Mouse (Mus musculus): Measurements from ENCODE around the gene Ndufs2. TPM values are rescaled to one million over a fixed set of nuclear protein-coding genes. Genes with fewer than 3 reads are reported as not detected.

Gene Ndufs2
- total and polyA plus RNA-seq, 3 experiments: 101 to 300 (median 219) TPM

- ATAC-seq (ENCODE audit: extremely low read depth, insufficient number of reproducible peaks, low FRiP score, poor library complexity, severe bottlenecking) (no peak), DNase-seq (ENCODE audit: low spot score) (no peak)
- Histone ChIP-seq H3K4me3 (ENCODE audit: low read depth, low read length) (no peak overlapping the region), H3K4me1 (ENCODE audit: insufficient read depth, low read depth, low read length) (peaks cover 21% of the 10 kb centered on the region), H3K27me3 (ENCODE audit: insufficient read depth, low read length) (peaks cover 52% of the 10 kb centered on the region), H3K36me3 (replicated peaks) (no peaks in the 10 kb centered on the region), H3K9me3 (replicated peaks) (no peaks in the 10 kb centered on the region)
- TF ChIP-seq GATA1 (IDR thresholded peaks at IDR 0.05; ENCODE audit: borderline replicate concordance, low read length) (no peak), TAL1 (conservative IDR thresholded peaks at IDR 0.05; ENCODE audit: low read depth, low read length) (no peak), GATA2 (IDR thresholded peaks at IDR 0.05; ENCODE audit: borderline replicate concordance, low read depth, low read length) (no peak), CTCF (IDR thresholded peaks at IDR 0.05; ENCODE audit: low read depth, low read length) (no peak), POLR2AphosphoS5 (IDR thresholded peaks at IDR 0.05; ENCODE audit: insufficient replicate concordance, low read depth, low read length) (no peak)
Measured at GRCm38 (mm10) chr1:171258921-171259320, 7.7 kb upstream of the Ndufs2 start.

- Histone ChIP-seq H3K4me1 (ENCODE audit: insufficient read depth, low read depth, low read length) (peaks cover 21% of the 10 kb centered on the region), H3K4me3 (ENCODE audit: low read depth, low read length) (no peak overlapping the region), H3K9me3 (replicated peaks) (no peaks in the 10 kb centered on the region), H3K27me3 (ENCODE audit: insufficient read depth, low read length) (peaks cover 58% of the 10 kb centered on the region), H3K36me3 (replicated peaks) (no peaks in the 10 kb centered on the region)
- TF ChIP-seq POLR2AphosphoS5 (IDR thresholded peaks at IDR 0.05; ENCODE audit: insufficient replicate concordance, low read depth, low read length): no peak
- TF ChIP-seq GATA1 (IDR thresholded peaks at IDR 0.05; ENCODE audit: borderline replicate concordance, low read length): no peak
- no peak for TF ChIP-seq CTCF (IDR thresholded peaks at IDR 0.05; ENCODE audit: low read depth, low read length)
- TF ChIP-seq GATA2 (IDR thresholded peaks at IDR 0.05; ENCODE audit: borderline replicate concordance, low read depth, low read length): no peak
- no peak for TF ChIP-seq TAL1 (conservative IDR thresholded peaks at IDR 0.05; ENCODE audit: low read depth, low read length)
- no peak for DNase-seq (ENCODE audit: low spot score)
- ATAC-seq (ENCODE audit: extremely low read depth, insufficient number of reproducible peaks, low FRiP score, poor library complexity, severe bottlenecking): no peak
Measured at GRCm38 (mm10) chr1:171257781-171258180, 6.6 kb upstream of the Ndufs2 start.

GRCm38 (mm10) chr1:171256937-171257548 is 5.9 kb upstream of the Ndufs2 start:
- Histone ChIP-seq H3K4me1 (ENCODE audit: insufficient read depth, low read depth, low read length) (peaks cover 24% of the 10 kb centered on the region), H3K9me3 (replicated peaks) (no peaks in the 10 kb centered on the region), H3K36me3 (replicated peaks) (no peaks in the 10 kb centered on the region), H3K4me3 (ENCODE audit: low read depth, low read length) (no peak overlapping the region), H3K27me3 (ENCODE audit: insufficient read depth, low read length) (peaks cover 59% of the 10 kb centered on the region)
- no peak for TF ChIP-seq POLR2AphosphoS5 (IDR thresholded peaks at IDR 0.05; ENCODE audit: insufficient replicate concordance, low read depth, low read length)
- TF ChIP-seq CTCF (IDR thresholded peaks at IDR 0.05; ENCODE audit: low read depth, low read length): peak; percentile 44; the same call in 1 of the 2 replicates
- no peak for DNase-seq (ENCODE audit: low spot score)
- peak; percentile 63; the same call in 1 of the 2 replicates for ATAC-seq (ENCODE audit: extremely low read depth, insufficient number of reproducible peaks, low FRiP score, poor library complexity, severe bottlenecking)

GRCm38 (mm10) chr1:171256095-171256818 is 5.1 kb upstream of the Ndufs2 start:
- ATAC-seq (ENCODE audit: extremely low read depth, insufficient number of reproducible peaks, low FRiP score, poor library complexity, severe bottlenecking) (no peak), DNase-seq (ENCODE audit: low spot score) (no peak)
- no peak for TF ChIP-seq TAL1 (conservative IDR thresholded peaks at IDR 0.05; ENCODE audit: low read depth, low read length)
- TF ChIP-seq POLR2AphosphoS5 (IDR thresholded peaks at IDR 0.05; ENCODE audit: insufficient replicate concordance, low read depth, low read length): no peak
- no peaks in the 10 kb centered on the region for H3K9me3 ChIP-seq (replicated peaks)
- H3K4me3 ChIP-seq (ENCODE audit: low read depth, low read length): no peak overlapping the region
- peaks cover 61% of the 10 kb centered on the region for H3K27me3 ChIP-seq (ENCODE audit: insufficient read depth, low read length)
- H3K4me1 ChIP-seq (ENCODE audit: insufficient read depth, low read depth, low read length): peaks cover 29% of the 10 kb centered on the region
- no peaks in the 10 kb centered on the region for H3K36me3 ChIP-seq (replicated peaks)

DNA sequence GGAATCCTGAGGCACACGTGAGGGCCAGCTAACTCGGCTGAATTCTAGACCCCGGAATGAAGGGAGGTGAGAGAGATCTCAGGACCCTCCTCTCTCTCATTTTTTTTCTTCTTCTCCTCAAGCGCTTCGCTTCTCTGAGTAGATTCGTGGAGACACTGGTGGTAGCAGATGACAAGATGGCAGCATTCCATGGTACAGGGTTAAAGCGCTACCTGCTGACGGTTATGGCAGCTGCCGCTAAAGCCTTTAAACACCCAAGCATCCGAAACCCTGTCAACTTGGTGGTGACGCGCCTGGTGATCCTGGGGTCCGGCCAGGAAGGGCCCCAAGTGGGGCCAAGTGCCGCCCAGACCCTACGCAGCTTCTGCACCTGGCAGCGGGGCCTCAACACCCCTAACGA is 1.2 kb upstream of the Ndufs2 start:
- no peak for TF ChIP-seq CTCF (IDR thresholded peaks at IDR 0.05; ENCODE audit: low read depth, low read length)
- no peak for TF ChIP-seq POLR2AphosphoS5 (IDR thresholded peaks at IDR 0.05; ENCODE audit: insufficient replicate concordance, low read depth, low read length)
- TF ChIP-seq TAL1 (conservative IDR thresholded peaks at IDR 0.05; ENCODE audit: low read depth, low read length): no peak
- TF ChIP-seq GATA2 (IDR thresholded peaks at IDR 0.05; ENCODE audit: borderline replicate concordance, low read depth, low read length): no peak
- no peak for TF ChIP-seq GATA1 (IDR thresholded peaks at IDR 0.05; ENCODE audit: borderline replicate concordance, low read length)
- Histone ChIP-seq H3K4me3 (ENCODE audit: low read depth, low read length) (no peak overlapping the region), H3K9me3 (replicated peaks) (no peaks in the 10 kb centered on the region), H3K36me3 (replicated peaks) (no peaks in the 10 kb centered on the region), H3K27me3 (ENCODE audit: insufficient read depth, low read length) (peaks cover 49% of the 10 kb centered on the region), H3K4me1 (ENCODE audit: insufficient read depth, low read depth, low read length) (peaks cover 53% of the 10 kb centered on the region)
- no peak for DNase-seq (ENCODE audit: low spot score)
- no peak for ATAC-seq (ENCODE audit: extremely low read depth, insufficient number of reproducible peaks, low FRiP score, poor library complexity, severe bottlenecking)

DNA sequence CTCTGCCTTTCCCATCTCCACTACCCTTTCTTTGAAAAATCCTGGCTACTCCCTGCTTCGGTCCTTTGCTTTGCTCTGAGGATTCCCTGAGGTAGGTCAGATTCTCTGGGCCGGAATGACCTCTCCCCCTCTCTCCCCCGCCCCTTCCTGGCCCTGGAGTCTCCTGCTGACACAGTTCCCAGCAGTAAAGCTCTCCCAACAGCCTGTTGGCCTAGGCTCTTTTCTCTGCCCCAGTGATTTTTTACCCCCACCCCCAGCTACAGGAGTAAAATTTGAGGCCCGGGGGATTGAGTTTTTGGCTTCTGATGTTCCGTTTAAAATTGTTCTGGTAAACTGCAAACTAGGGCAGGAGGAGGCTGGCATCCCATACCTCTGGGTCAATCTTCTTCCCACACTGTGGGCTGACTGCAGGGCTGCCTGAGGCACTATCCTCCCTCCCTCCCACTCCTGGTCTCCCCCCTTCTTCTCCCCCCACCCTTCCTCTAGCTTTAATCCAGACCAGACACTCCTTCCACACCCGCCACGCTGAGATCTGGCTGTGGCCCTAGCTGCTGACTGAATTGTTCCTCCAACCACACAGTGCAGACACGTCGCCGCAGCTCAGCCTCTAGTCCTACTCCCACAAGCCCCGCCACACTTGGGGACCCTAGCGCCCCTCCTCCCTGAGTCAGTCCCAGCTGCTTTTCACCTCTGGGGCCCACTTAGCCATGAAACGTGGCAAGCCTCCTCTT is 571 bp upstream of the Ndufs2 start:
- Histone ChIP-seq H3K9me3 (replicated peaks) (no peaks in the 10 kb centered on the region), H3K36me3 (replicated peaks) (no peaks in the 10 kb centered on the region), H3K4me3 (ENCODE audit: low read depth, low read length) (no peak overlapping the region; the same call in 1 of the 2 replicates), H3K4me1 (ENCODE audit: insufficient read depth, low read depth, low read length) (peaks cover 51% of the 10 kb centered on the region), H3K27me3 (ENCODE audit: insufficient read depth, low read length) (peaks cover 49% of the 10 kb centered on the region)
- ATAC-seq (ENCODE audit: extremely low read depth, insufficient number of reproducible peaks, low FRiP score, poor library complexity, severe bottlenecking): no peak
- DNase-seq (ENCODE audit: low spot score): no peak
- TF ChIP-seq TAL1 (conservative IDR thresholded peaks at IDR 0.05; ENCODE audit: low read depth, low read length) (no peak), GATA1 (IDR thresholded peaks at IDR 0.05; ENCODE audit: borderline replicate concordance, low read length) (no peak), GATA2 (IDR thresholded peaks at IDR 0.05; ENCODE audit: borderline replicate concordance, low read depth, low read length) (no peak), CTCF (IDR thresholded peaks at IDR 0.05; ENCODE audit: low read depth, low read length) (no peak), POLR2AphosphoS5 (IDR thresholded peaks at IDR 0.05; ENCODE audit: insufficient replicate concordance, low read depth, low read length) (no peak)

All from G1E (cell line).